Mouse (Mus musculus): ENCODE data around the gene Ppm1g. TPM values are rescaled to one million over a fixed set of nuclear protein-coding genes. Genes with fewer than 3 reads are reported as not detected.

Ppm1g gene
- total and polyA plus RNA-seq, 3 experiments, result 96.9 to 366 (median 182) TPM

GRCm38 (mm10) chr5:31267686-31268085, 47.2 kb upstream of the Ppm1g start:
- Histone ChIP-seq H3K4me3 (replicated peaks in 1 of 3; ENCODE audit: low read depth in 2 of 3, low read length in 2 of 3, poor library complexity in 1 of 3) (no peak overlapping the region), H3K27ac (ENCODE audit: insufficient read depth, low read depth) (no peak overlapping the region), H3K4me1 (ENCODE audit: control insufficient read depth in 1 of 2, insufficient read depth in 2 of 2) (no peaks in the 10 kb centered on the region), H3K36me3 (replicated peaks in 1 of 2; ENCODE audit: control insufficient read depth in 1 of 2, insufficient read depth in 1 of 2, low read length in 1 of 2) (peaks cover 35 to 74% of the 10 kb centered on the region in 2 experiments), H3K27me3 (replicated peaks) (no peaks in the 10 kb centered on the region), H3K4me2 (ENCODE audit: insufficient read depth, low read depth, poor library complexity, severe bottlenecking) (no peak overlapping the region), H3K9ac (ENCODE audit: insufficient read depth, low read depth) (no peak overlapping the region), H3K79me2 (replicated peaks; ENCODE audit: control insufficient read depth, extremely low read depth, insufficient read depth, poor library complexity, severe bottlenecking) (no peaks in the 10 kb centered on the region), H3K9me3 (replicated peaks; ENCODE audit: low read length) (peaks cover 4% of the 10 kb centered on the region)
- no peak for DNase-seq (ENCODE audit: extremely low read depth)
- dilution Hi-C loops (cut with MboI; ENCODE audit: extremely low pct_ligation_motif_present, extremely low pct_unique_long_range_greater_than_20kb, low sequenced_read_pairs), result no loop called here
- TF ChIP-seq ELF1 (IDR thresholded peaks at IDR 0.05; ENCODE audit: low read depth, low read length) (no peak), ETS1 (conservative IDR thresholded peaks at IDR 0.05; ENCODE audit: low read depth, low read length) (no peak), ZNF384 (IDR thresholded peaks at IDR 0.05; ENCODE audit: low read depth, low read length) (no peak), UBTF (IDR thresholded peaks at IDR 0.05; ENCODE audit: low read depth, low read length) (no peak)
- in situ Hi-C loops (cut with MboI; ENCODE audit: low pct_ligation_motif_present, low pct_unique_long_range_greater_than_20kb, low sequenced_read_pairs), result no loop called here

DNA sequence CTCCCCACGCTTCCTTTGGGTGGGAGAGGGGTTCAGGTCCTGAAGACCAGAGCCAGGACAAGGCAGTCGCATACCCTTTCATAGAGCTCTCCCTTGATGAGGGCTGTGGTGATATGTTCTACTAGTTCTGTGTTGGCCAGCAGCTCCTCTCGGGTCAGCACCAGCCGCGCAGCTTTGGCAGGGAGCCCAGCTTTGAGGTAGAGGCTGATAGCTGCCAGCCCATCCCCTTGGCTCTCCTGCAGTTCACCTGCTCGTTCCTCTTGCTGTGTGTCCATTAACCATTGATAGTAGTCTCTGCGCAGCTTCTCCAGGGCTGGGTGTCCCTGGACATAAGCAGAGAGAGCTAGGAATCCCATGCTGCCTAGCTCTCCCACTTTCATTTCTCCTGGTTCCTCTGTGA, 45.6 kb upstream of the Ppm1g start:
- peaks cover 4% of the 10 kb centered on the region for H3K9me3 ChIP-seq (replicated peaks; ENCODE audit: low read length)
- H3K27ac ChIP-seq (ENCODE audit: insufficient read depth, low read depth), result no peak overlapping the region

DNA sequence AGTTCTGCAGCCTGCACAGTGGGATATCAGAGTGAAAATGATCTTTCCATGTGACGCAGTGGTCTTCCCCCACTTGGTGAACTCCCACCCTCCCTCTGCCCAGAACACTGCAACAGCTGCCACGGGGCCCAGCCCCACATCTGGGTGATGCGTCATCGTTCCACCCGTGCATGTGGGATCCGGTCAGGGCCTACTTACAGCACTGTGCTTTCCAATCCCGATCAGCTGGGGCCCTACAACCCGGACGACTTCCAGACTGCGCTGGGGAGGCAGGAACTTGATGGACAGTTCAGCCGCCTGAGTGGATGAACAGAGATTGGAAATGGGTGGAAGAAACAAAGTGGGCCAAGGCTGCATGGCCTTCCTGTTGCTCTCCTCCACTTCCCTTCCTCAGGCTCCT, 37.1 kb upstream of the Ppm1g start:
- dilution Hi-C loops (cut with MboI; ENCODE audit: extremely low pct_ligation_motif_present, extremely low pct_unique_long_range_greater_than_20kb, low sequenced_read_pairs), result no loop called here
- in situ Hi-C loops (cut with MboI; ENCODE audit: low pct_ligation_motif_present, low pct_unique_long_range_greater_than_20kb, low sequenced_read_pairs), result no loop called here
- TF ChIP-seq MAX (IDR thresholded peaks at IDR 0.05; ENCODE audit: low read length), result no peak
- no peak for TF ChIP-seq CTCF (conservative IDR thresholded peaks at IDR 0.05 in 1 of 2, IDR thresholded peaks at IDR 0.05 in 1 of 2; ENCODE audit: low read depth in 2 of 2, low read length in 2 of 2)
- TF ChIP-seq ZKSCAN1 (IDR thresholded peaks at IDR 0.05; ENCODE audit: borderline replicate concordance, low read depth, low read length), result no peak
- no peak for TF ChIP-seq RCOR1 (conservative IDR thresholded peaks at IDR 0.05; ENCODE audit: low read depth, low read length)

More for the DNA sequence above, 45.6 kb upstream of the Ppm1g start:
- Histone ChIP-seq H3K36me3 (replicated peaks in 1 of 2; ENCODE audit: control insufficient read depth in 1 of 2, insufficient read depth in 1 of 2, low read length in 1 of 2) (peaks cover 35 to 78% of the 10 kb centered on the region in 2 experiments), H3K4me2 (ENCODE audit: insufficient read depth, low read depth, poor library complexity, severe bottlenecking) (no peak overlapping the region), H3K4me3 (replicated peaks in 1 of 3; ENCODE audit: low read depth in 2 of 3, low read length in 2 of 3, poor library complexity in 1 of 3) (no peak overlapping the region), H3K27me3 (replicated peaks) (no peaks in the 10 kb centered on the region), H3K4me1 (ENCODE audit: control insufficient read depth in 1 of 2, insufficient read depth in 2 of 2) (no peaks in the 10 kb centered on the region), H3K79me2 (replicated peaks; ENCODE audit: control insufficient read depth, extremely low read depth, insufficient read depth, poor library complexity, severe bottlenecking) (no peaks in the 10 kb centered on the region), H3K9ac (ENCODE audit: insufficient read depth, low read depth) (no peak overlapping the region)
- dilution Hi-C loops (cut with MboI; ENCODE audit: extremely low pct_ligation_motif_present, extremely low pct_unique_long_range_greater_than_20kb, low sequenced_read_pairs) (no loop called here), in situ Hi-C loops (cut with MboI; ENCODE audit: low pct_ligation_motif_present, low pct_unique_long_range_greater_than_20kb, low sequenced_read_pairs) (no loop called here)
- no peak for DNase-seq (ENCODE audit: extremely low read depth)
- TF ChIP-seq MEF2A (IDR thresholded peaks at IDR 0.05; ENCODE audit: borderline replicate concordance, low read depth, low read length), result no peak
- TF ChIP-seq CHD1 (IDR thresholded peaks at IDR 0.05; ENCODE audit: low read depth, low read length), result no peak
- no peak for TF ChIP-seq EP300 (IDR thresholded peaks at IDR 0.05; ENCODE audit: low read length)
- no peak for TF ChIP-seq ZMIZ1 (IDR thresholded peaks at IDR 0.05; ENCODE audit: low read depth, low read length)
- no peak for TF ChIP-seq SMC3 (IDR thresholded peaks at IDR 0.05; ENCODE audit: low read depth, low read length)
- TF ChIP-seq USF1 (IDR thresholded peaks at IDR 0.05; ENCODE audit: low read depth, low read length), result no peak
- TF ChIP-seq GABPA (IDR thresholded peaks at IDR 0.05; ENCODE audit: insufficient replicate concordance, low read depth, low read length), result no peak

More for the DNA sequence above, 37.1 kb upstream of the Ppm1g start:
- DNase-seq (ENCODE audit: extremely low read depth), result no peak
- no peaks in the 10 kb centered on the region for H3K27me3 ChIP-seq (replicated peaks)
- H3K79me2 ChIP-seq (replicated peaks; ENCODE audit: control insufficient read depth, extremely low read depth, insufficient read depth, poor library complexity, severe bottlenecking), result no peaks in the 10 kb centered on the region
- no peak overlapping the region for H3K9ac ChIP-seq (ENCODE audit: insufficient read depth, low read depth)
- no peak overlapping the region for H3K27ac ChIP-seq (ENCODE audit: insufficient read depth, low read depth)
- peaks cover 30 to 84% of the 10 kb centered on the region in 2 experiments for H3K36me3 ChIP-seq (replicated peaks in 1 of 2; ENCODE audit: control insufficient read depth in 1 of 2, insufficient read depth in 1 of 2, low read length in 1 of 2)
- peaks cover 0 to 2% of the 10 kb centered on the region in 2 experiments; a peak in 1 of 4 replicates for H3K4me1 ChIP-seq (ENCODE audit: control insufficient read depth in 1 of 2, insufficient read depth in 2 of 2)
- no peak overlapping the region for H3K4me2 ChIP-seq (ENCODE audit: insufficient read depth, low read depth, poor library complexity, severe bottlenecking)
- no peaks in the 10 kb centered on the region for H3K9me3 ChIP-seq (replicated peaks; ENCODE audit: low read length)
- H3K4me3 ChIP-seq (replicated peaks in 1 of 3; ENCODE audit: low read depth in 2 of 3, low read length in 2 of 3, poor library complexity in 1 of 3), result no peak overlapping the region

All from CH12.LX (cell line).